Mouse (Mus musculus): ENCODE data around the gene Rora. TPM values are rescaled to one million over a fixed set of nuclear protein-coding genes. Genes with fewer than 3 reads are reported as not detected.

The Rora gene
- total RNA-seq, 2 experiments from 2014 or later: 58.8 to 76.8 TPM

- intact Hi-C loops (cut with DNase I): no loop called here
- DNase-seq: no peak
Measured at GRCm38 (mm10) chr9:68859500-68859899, 205.9 kb downstream of the Rora start.

- intact Hi-C loops (cut with DNase I): no loop called here
- no peak for DNase-seq
Measured at GRCm38 (mm10) chr9:68866317-68866716, 212.7 kb downstream of the Rora start.

GRCm38 (mm10) chr9:68873838-68874237, 220.3 kb downstream of the Rora start:
- no peak for DNase-seq
- intact Hi-C loops (cut with DNase I): no loop called here

- intact Hi-C loops (cut with DNase I): no loop called here
- no peak for DNase-seq
Measured at GRCm38 (mm10) chr9:68874544-68874943, 221.0 kb downstream of the Rora start.

- DNase-seq: no peak
- intact Hi-C loops (cut with DNase I): no loop called here
Measured at GRCm38 (mm10) chr9:68875791-68876190, 222.2 kb downstream of the Rora start.

GRCm38 (mm10) chr9:68876289-68876688, 222.7 kb downstream of the Rora start:
- intact Hi-C loops (cut with DNase I): no loop called here
- DNase-seq: no peak

GRCm38 (mm10) chr9:68881896-68882295, 228.3 kb downstream of the Rora start:
- intact Hi-C loops (cut with DNase I): no loop called here
- DNase-seq: no peak

- intact Hi-C loops (cut with DNase I): no loop called here
- DNase-seq: no peak
Measured at GRCm38 (mm10) chr9:68883005-68883404, 229.4 kb downstream of the Rora start.

GRCm38 (mm10) chr9:68883687-68884086, 230.1 kb downstream of the Rora start:
- intact Hi-C loops (cut with DNase I): no loop called here

GRCm38 (mm10) chr9:68884451-68885035, 231.0 kb downstream of the Rora start:
- peak in 1 of 2 experiments; percentile 12 for DNase-seq
- intact Hi-C loops (cut with DNase I): no loop called here

More at GRCm38 (mm10) chr9:68883687-68884086, 230.1 kb downstream of the Rora start:
- DNase-seq: no peak

GRCm38 (mm10) chr9:68888670-68889069, 235.1 kb downstream of the Rora start:
- peak; percentile 45 to 63 for DNase-seq
- intact Hi-C loops (cut with DNase I): no loop called here

GRCm38 (mm10) chr9:68891431-68891830, 237.8 kb downstream of the Rora start:
- no peak for DNase-seq
- intact Hi-C loops (cut with DNase I): no loop called here

- intact Hi-C loops (cut with DNase I): no loop called here
Measured at GRCm38 (mm10) chr9:68892356-68892755, 238.8 kb downstream of the Rora start.

GRCm38 (mm10) chr9:68892859-68893258, 239.3 kb downstream of the Rora start:
- intact Hi-C loops (cut with DNase I): no loop called here
- no peak for DNase-seq

More at GRCm38 (mm10) chr9:68892356-68892755, 238.8 kb downstream of the Rora start:
- DNase-seq: no peak

- intact Hi-C loops (cut with DNase I): no loop called here
- DNase-seq: peak in 1 of 2 experiments; percentile 34
Measured at GRCm38 (mm10) chr9:68898286-68898685, 244.7 kb downstream of the Rora start.

GRCm38 (mm10) chr9:68899525-68900222, 246.1 kb downstream of the Rora start:
- intact Hi-C loops (cut with DNase I): no loop called here

GRCm38 (mm10) chr9:68906361-68906883, 252.8 kb downstream of the Rora start:
- no peak for DNase-seq
- intact Hi-C loops (cut with DNase I): no loop called here

More at GRCm38 (mm10) chr9:68899525-68900222, 246.1 kb downstream of the Rora start:
- no peak for DNase-seq

GRCm38 (mm10) chr9:68912483-68913151, 259.0 kb downstream of the Rora start:
- intact Hi-C loops (cut with DNase I): no loop called here
- no peak for DNase-seq

GRCm38 (mm10) chr9:68913191-68913697, 259.7 kb downstream of the Rora start:
- no peak for DNase-seq
- intact Hi-C loops (cut with DNase I): no loop called here

- intact Hi-C loops (cut with DNase I): no loop called here
- DNase-seq: no peak
Measured at GRCm38 (mm10) chr9:68914541-68915275, 261.1 kb downstream of the Rora start.
